Mouse (Mus musculus) lung, postnatal 10 days (tissue): ENCODE measurements around the gene Cox4i2.
A peak's percentile ranks its signal among the peaks of the same experiment; 100 is the strongest.

Source experiments
- DNase-seq: peaks from one replicate; pipeline ENCODE4 v3.0.0; 2021

The Cox4i2 gene

GRCm38 (mm10) chr2:152736090-152736601, 17.8 kb upstream of the Cox4i2 start, which contains the start of gene Id1:
Id1 (plus strand) TSS chr2:152736251.
- DNase-seq: peak; percentile 96

GRCm38 (mm10) chr2:152736748-152737147, 17.2 kb upstream of the Cox4i2 start:
- DNase-seq: no peak

GRCm38 (mm10) chr2:152737306-152738221, 16.4 kb upstream of the Cox4i2 start:
- no peak for DNase-seq

- DNase-seq: no peak
Measured at GRCm38 (mm10) chr2:152738341-152738740, 15.6 kb upstream of the Cox4i2 start.

GRCm38 (mm10) chr2:152739031-152739841, 14.7 kb upstream of the Cox4i2 start:
- peak; percentile 90 for DNase-seq

GRCm38 (mm10) chr2:152739842-152740260, 14.1 kb upstream of the Cox4i2 start:
- DNase-seq: peak; percentile 73

GRCm38 (mm10) chr2:152740490-152740889, 13.5 kb upstream of the Cox4i2 start:
- DNase-seq: no peak

- peak; percentile 94 for DNase-seq
Measured at GRCm38 (mm10) chr2:152741153-152742041, 12.6 kb upstream of the Cox4i2 start.

GRCm38 (mm10) chr2:152742435-152742834, 11.5 kb upstream of the Cox4i2 start:
- peak; percentile 93 for DNase-seq

GRCm38 (mm10) chr2:152756474-152757393, 2.8 kb downstream of the Cox4i2 start:
- no peak for DNase-seq

GRCm38 (mm10) chr2:152757478-152757877, 3.5 kb downstream of the Cox4i2 start:
- DNase-seq: no peak

GRCm38 (mm10) chr2:152758351-152758750, 4.4 kb downstream of the Cox4i2 start:
- no peak for DNase-seq

GRCm38 (mm10) chr2:152763310-152763709, 9.3 kb downstream of the Cox4i2 start:
- DNase-seq: no peak

- DNase-seq: peak; percentile 58
Measured at GRCm38 (mm10) chr2:152764172-152765044, 10.4 kb downstream of the Cox4i2 start.

- DNase-seq: peak; percentile 65
Measured at GRCm38 (mm10) chr2:152765045-152765674, 11.2 kb downstream of the Cox4i2 start.

GRCm38 (mm10) chr2:152766387-152767123, 12.6 kb downstream of the Cox4i2 start:
- DNase-seq: peak; percentile 97

- peak; percentile 79 for DNase-seq
Measured at GRCm38 (mm10) chr2:152767618-152768271, 13.8 kb downstream of the Cox4i2 start.

- DNase-seq: no peak
Measured at GRCm38 (mm10) chr2:152769677-152770076, 15.7 kb downstream of the Cox4i2 start.
